23 mouse cellular contexts compared by ENCODE assay signal in the genomic region with DNA sequence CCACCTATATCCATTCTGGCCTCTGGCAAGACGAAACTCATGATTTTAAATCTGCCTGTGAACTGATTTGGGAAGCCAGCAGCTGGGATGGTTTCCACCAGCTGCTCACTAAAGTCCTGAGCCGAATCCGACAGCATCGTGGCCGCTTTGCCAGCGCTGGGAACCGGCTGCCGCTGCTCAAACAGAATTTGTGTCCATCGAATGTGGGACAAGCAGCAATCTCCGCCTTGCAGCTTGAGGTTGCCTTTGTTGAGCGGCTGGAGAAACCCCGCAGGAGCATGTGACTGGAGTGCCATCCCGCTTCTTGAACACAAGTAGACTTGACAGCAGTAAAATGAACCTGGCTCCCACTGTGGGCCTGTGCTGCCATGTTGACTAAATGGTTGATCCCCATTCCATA. TPM values are rescaled to one million over a fixed set of nuclear protein-coding genes. Genes with fewer than 3 reads are reported as not detected.
"Had no signal": no experiment of that assay in that cellular context is flagged by ENCODE, and none has a peak within 500 bp of the region (broad histone marks: within the 10 kb centered on the region; RNA-seq: fewer than 3 reads in every experiment).

No protein-coding gene starts in this region.

- H3K36me3 ChIP-seq: neural tube, embryonic 12.5 days; neural tube, embryonic 13.5 days; neural tube, embryonic 15.5 days; stomach, embryonic 15.5 days had no signal

- DNase-seq: right cerebral cortex, adult 18-20 months; right cerebral cortex, postnatal 14 days; right cerebral cortex, postnatal 25 days; right cerebral cortex, postnatal 4 days; spleen, adult 18-20 months; thymus, adult 18-20 months; thymus, adult 2 months; thymus, postnatal 14 days; thymus, postnatal 25 days; thymus, postnatal 36 days; thymus, postnatal 4 days had no signal

- H3K4me2 ChIP-seq: neural tube, embryonic 12.5 days; neural tube, embryonic 13.5 days; neural tube, embryonic 15.5 days; stomach, embryonic 15.5 days had no signal

- H3K9me3 ChIP-seq: neural tube, embryonic 12.5 days; neural tube, embryonic 13.5 days; neural tube, embryonic 15.5 days; stomach, embryonic 15.5 days had no signal

- H3K9ac ChIP-seq: neural tube, embryonic 12.5 days; neural tube, embryonic 13.5 days; neural tube, embryonic 15.5 days; stomach, embryonic 15.5 days had no signal

- H3K27ac ChIP-seq: neural tube, embryonic 12.5 days; neural tube, embryonic 13.5 days; neural tube, embryonic 15.5 days; stomach, embryonic 15.5 days; stomach, postnatal 0 days had no signal

- H3K27me3 ChIP-seq: stomach, embryonic 15.5 days had no signal

- H3K4me1 ChIP-seq: neural tube, embryonic 12.5 days; neural tube, embryonic 15.5 days; stomach, embryonic 15.5 days had no signal

- H3K4me3 ChIP-seq: neural tube, embryonic 12.5 days; neural tube, embryonic 13.5 days; neural tube, embryonic 15.5 days; stomach, embryonic 15.5 days had no signal

RNA-seq across cellular contexts. Expression of a gene that starts 13.0 kb away (rescaled TPM):
- total RNA-seq: neutrophil, adult 5-6 weeks had no signal

RNA-seq across cellular contexts. Expression of a gene that starts 31.4 kb away (rescaled TPM):
- total RNA-seq: neutrophil, adult 5-6 weeks had no signal
- polyA plus RNA-seq: small intestine, adult 2 months; spleen, adult 2 months; stomach, embryonic 14.5 days; stomach, embryonic 15.5 days; stomach, embryonic 16.5 days; stomach, postnatal 0 days; thymus, postnatal 0 days; urinary bladder, adult 2 months had no signal
